Mouse (Mus musculus): ENCODE measurements around the gene Ctnnbip1. TPM values are rescaled to one million over a fixed set of nuclear protein-coding genes. Genes with fewer than 3 reads are reported as not detected.

Ctnnbip1 gene
- polyA plus RNA-seq, 1 experiment from 2014 or later = 41.2 TPM

DNA sequence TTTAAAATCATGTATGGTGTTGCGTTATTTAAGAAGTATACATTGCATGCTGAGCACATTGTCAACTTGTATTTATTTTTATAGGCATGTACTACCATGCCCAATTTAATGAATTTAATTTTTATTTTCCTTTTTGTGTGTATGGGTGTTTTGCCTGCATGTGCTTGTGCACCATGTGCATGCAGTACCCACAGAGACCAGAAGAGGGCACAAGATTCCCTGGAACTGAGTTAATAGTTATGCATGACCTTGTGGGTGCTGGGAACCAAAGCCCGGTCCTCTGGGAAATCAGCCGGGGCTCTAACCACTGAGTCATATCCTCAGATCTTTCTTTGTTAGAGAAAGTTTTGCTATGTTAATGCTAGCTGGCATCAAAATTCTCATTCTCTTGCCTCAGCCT, 96.8 kb downstream of the Ctnnbip1 start:
- no peak overlapping the region for H3K4me2 ChIP-seq (ENCODE audit: low read depth, low read length)
- no peak for ATAC-seq
- no peak overlapping the region for H3K27ac ChIP-seq (ENCODE audit: low read length)
- H3K36me3 ChIP-seq (ENCODE audit: control insufficient read depth, insufficient read depth, low read length) = peaks cover 5% of the 10 kb centered on the region
- no peak overlapping the region for H3K4me3 ChIP-seq (ENCODE audit: low read length)
- H3K9me3 ChIP-seq (ENCODE audit: control insufficient read depth, low read length) = no peaks in the 10 kb centered on the region
- H3K27me3 ChIP-seq (replicated peaks; ENCODE audit: control insufficient read depth, insufficient read depth, low read length) = no peaks in the 10 kb centered on the region
- H3K4me1 ChIP-seq (ENCODE audit: control insufficient read depth, insufficient read depth, low read length) = no peaks in the 10 kb centered on the region
- no peak overlapping the region for H3K9ac ChIP-seq (ENCODE audit: low read depth, low read length)
- 98% methylated on average over 3 of the region's 3 CpGs for WGBS

Small RNA genes within 50 kb of the gene (microRNA-seq; reads per million reads assigned to microRNA genes)
- gene Mir5616 = 0.68 reads per million

Other genes starting within 250 kb of the Ctnnbip1 start
- gene Kif1b, start 210.5 kb upstream of the Ctnnbip1 start, polyA plus RNA-seq (2015; fragmentation: Nextera tagmentation; extraction: Ambion mirVana) = 18.2 and 19.2 TPM in 2 replicates
- gene Ube4b, start 91.5 kb upstream of the Ctnnbip1 start, polyA plus RNA-seq (2015; fragmentation: Nextera tagmentation; extraction: Ambion mirVana) = 31.1 and 34.4 TPM in 2 replicates
- 1.9 and 2.2 TPM in 2 replicates for gene Rbp7, start 63.3 kb upstream of the Ctnnbip1 start, polyA plus RNA-seq (2015; fragmentation: Nextera tagmentation; extraction: Ambion mirVana)
- 0.38 and 0.55 TPM in 2 replicates for gene Tmem274, start 40.9 kb upstream of the Ctnnbip1 start, polyA plus RNA-seq (2015; fragmentation: Nextera tagmentation; extraction: Ambion mirVana)
- gene Nmnat1, start 33.0 kb upstream of the Ctnnbip1 start, polyA plus RNA-seq (2015; fragmentation: Nextera tagmentation; extraction: Ambion mirVana) = 14.7 and 15.2 TPM in 2 replicates
- gene Lzic, start 33.0 kb upstream of the Ctnnbip1 start, polyA plus RNA-seq (2015; fragmentation: Nextera tagmentation; extraction: Ambion mirVana) = 38.2 and 41.4 TPM in 2 replicates
- 10.8 and 12.5 TPM in 2 replicates for gene Clstn1, start 68.2 kb downstream of the Ctnnbip1 start, polyA plus RNA-seq (2015; fragmentation: Nextera tagmentation; extraction: Ambion mirVana)
- 4.8 and 5.2 TPM in 2 replicates for gene Pik3cd, start 184.3 kb downstream of the Ctnnbip1 start, polyA plus RNA-seq (2015; fragmentation: Nextera tagmentation; extraction: Ambion mirVana)
- gene Tmem201, start 219.8 kb downstream of the Ctnnbip1 start, polyA plus RNA-seq (2015; fragmentation: Nextera tagmentation; extraction: Ambion mirVana) = 21.2 and 22.8 TPM in 2 replicates

All from intestine, embryonic 16.5 days (tissue).